Comparison of ENCODE assay signal across 10 mouse cellular contexts in the genomic region with DNA sequence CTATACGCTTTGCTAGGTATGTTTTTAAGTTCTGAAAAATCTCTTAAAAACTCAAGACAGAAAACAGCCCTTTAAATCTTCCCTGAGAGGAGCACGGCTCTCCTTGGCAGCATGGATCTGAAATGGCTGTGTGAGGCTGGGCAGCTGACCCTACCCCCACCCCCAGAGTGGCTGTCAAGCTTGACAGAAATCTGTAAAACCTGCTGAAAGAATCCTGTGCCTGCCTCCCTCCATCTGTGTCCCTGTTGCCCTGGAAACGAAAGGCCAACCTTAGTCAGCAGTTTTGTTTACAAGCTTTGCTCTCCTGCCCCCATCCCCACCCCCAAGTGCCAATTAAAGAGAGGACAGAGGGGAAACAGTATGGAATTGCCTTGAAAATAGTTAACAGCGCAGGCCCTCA. TPM values are rescaled to one million over a fixed set of nuclear protein-coding genes. Genes with fewer than 3 reads are reported as not detected.
A peak's percentile ranks its signal among the peaks of the same experiment; 100 is the strongest.
DNase-seq lines count a peak whose midpoint lies in the region; ATAC-seq and TF ChIP-seq lines count a peak whose summit lies in the region.
"Had no signal": no experiment of that assay in that cellular context is flagged by ENCODE, and none has a peak within 500 bp of the region (broad histone marks: within the 10 kb centered on the region; RNA-seq: fewer than 3 reads in every experiment).

No protein-coding gene starts in this region.

- no peak for ATAC-seq in Patski
- peak; percentile 63 for ATAC-seq in forebrain, postnatal 0 days
- ATAC-seq in limb, embryonic 11.5 days (ENCODE audit: insufficient number of reproducible peaks, low FRiP score, low TSS enrichment, low read depth), result peak; percentile 54; the same call in 1 of the 2 replicates
- ATAC-seq: activated CD4-positive, CD25-positive, alpha-beta regulatory T cell, adult 4 months had no signal

- in situ Hi-C loops in CH12.LX (cut with MboI; ENCODE audit: low pct_ligation_motif_present, low pct_unique_long_range_greater_than_20kb, low sequenced_read_pairs), result loop anchor here (5.0 to 25.0 kb wide), 2 partner anchors 105 to 340 kb away; a partner anchor contains a TSS
- in situ Hi-C loops in Patski (cut with MboI; ENCODE audit: low pct_unique_long_range_greater_than_20kb), result loop anchor here (5.0 to 25.0 kb wide), 2 partner anchors 95 to 640 kb away; no protein-coding TSS in a partner anchor

- TF ChIP-seq EP300 in CH12.LX (IDR thresholded peaks at IDR 0.05; ENCODE audit: low read length), result no peak

- no peak for TF ChIP-seq RAD21 in CH12.LX (IDR thresholded peaks at IDR 0.05; ENCODE audit: low read depth, low read length)

- whole genome bisulfite sequencing in forebrain, postnatal 0 days, result 28% methylated on average over 4 of the region's 4 CpGs
- 42% methylated on average over 4 of the region's 4 CpGs for WGBS in limb, embryonic 11.5 days

- H3K9ac ChIP-seq in CH12.LX (ENCODE audit: insufficient read depth, low read depth), result no peak overlapping the region
- no peak overlapping the region for H3K9ac ChIP-seq in forebrain, postnatal 0 days
- no peak overlapping the region for H3K9ac ChIP-seq in limb, embryonic 11.5 days (ENCODE audit: low read length)

- POLR2A ChIA-PET in Patski (lab: Charles Lee), result interaction anchor here (0.9 to 4.8 kb wide), 4 partner anchors 12 to 102 kb away, joined by 3 to 45 read pairs (median 3); a partner anchor contains a TSS

- H3K27me3 ChIP-seq in CH12.LX (replicated peaks) (no peaks in the 10 kb centered on the region), Patski (no peaks in the 10 kb centered on the region)
- no peaks in the 10 kb centered on the region for H3K27me3 ChIP-seq in forebrain, postnatal 0 days (ENCODE audit: insufficient read depth, low read length)
- H3K27me3 ChIP-seq in limb, embryonic 11.5 days (ENCODE audit: control insufficient read depth, insufficient read depth, low read length), result no peaks in the 10 kb centered on the region

- H3K4me2 ChIP-seq in CH12.LX (ENCODE audit: insufficient read depth, low read depth, poor library complexity, severe bottlenecking), result no peak overlapping the region
- no peak overlapping the region for H3K4me2 ChIP-seq in forebrain, postnatal 0 days (ENCODE audit: low read depth)
- no peak overlapping the region for H3K4me2 ChIP-seq in limb, embryonic 11.5 days (ENCODE audit: low read depth, severe bottlenecking)
- H3K4me2 ChIP-seq: liver, embryonic 11.5 days had no signal

- H3K4me3 ChIP-seq in CH12.LX (replicated peaks in 1 of 3; ENCODE audit: low read depth in 2 of 3, low read length in 2 of 3, poor library complexity in 1 of 3), result no peak overlapping the region
- no peak overlapping the region for H3K4me3 ChIP-seq in forebrain, postnatal 0 days (ENCODE audit: low read depth, low read length)
- no peak overlapping the region for H3K4me3 ChIP-seq in limb, embryonic 11.5 days (ENCODE audit: low read depth, low read length)

- H3K36me3 ChIP-seq in CH12.LX (replicated peaks in 1 of 2; ENCODE audit: control insufficient read depth in 1 of 2, insufficient read depth in 1 of 2, low read length in 1 of 2), result peaks cover 10 to 50% of the 10 kb centered on the region in 2 experiments
- no peaks in the 10 kb centered on the region for H3K36me3 ChIP-seq in forebrain, postnatal 0 days (ENCODE audit: insufficient read depth)
- no peaks in the 10 kb centered on the region for H3K36me3 ChIP-seq in limb, embryonic 11.5 days (ENCODE audit: control insufficient read depth, insufficient read depth, low read length)

- no peak for TF ChIP-seq POLR2A in CH12.LX (IDR thresholded peaks at IDR 0.05; ENCODE audit: low read depth, low read length)

- dilution Hi-C loops in CH12.LX (cut with MboI; ENCODE audit: extremely low pct_ligation_motif_present, extremely low pct_unique_long_range_greater_than_20kb, low sequenced_read_pairs), result no loop called here

- no peaks in the 10 kb centered on the region for H3K79me2 ChIP-seq in CH12.LX (replicated peaks; ENCODE audit: control insufficient read depth, extremely low read depth, insufficient read depth, poor library complexity, severe bottlenecking)

- no peaks in the 10 kb centered on the region for H3K9me3 ChIP-seq in CH12.LX (replicated peaks; ENCODE audit: low read length)
- H3K9me3 ChIP-seq in forebrain, postnatal 0 days (ENCODE audit: low read length), result no peaks in the 10 kb centered on the region
- no peaks in the 10 kb centered on the region for H3K9me3 ChIP-seq in limb, embryonic 11.5 days (ENCODE audit: control insufficient read depth, low read length)

- CTCF ChIA-PET in Patski (lab: Charles Lee), result interaction anchor here (0.8 to 4.6 kb wide), 2 partner anchors 28 to 102 kb away, joined by 3 to 72 read pairs; a partner anchor contains a TSS

- H3K27ac ChIP-seq in CH12.LX (ENCODE audit: insufficient read depth, low read depth), result no peak overlapping the region
- no peak overlapping the region for H3K27ac ChIP-seq in forebrain, postnatal 0 days (ENCODE audit: low read depth, low read length)
- no peak overlapping the region for H3K27ac ChIP-seq in limb, embryonic 11.5 days (replicated peaks; ENCODE audit: low read depth, low read length)

- DNase-seq in CH12.LX (ENCODE audit: extremely low read depth) (peak; percentile 15), Patski (ENCODE audit: low read depth, low spot score) (peak; percentile 20)
- DNase-seq in forebrain, postnatal 0 days, result peak; percentile 23
- peak; percentile 68 for DNase-seq in limb, embryonic 11.5 days (ENCODE audit: low spot score)
- no peak for DNase-seq in frontal cortex, postnatal 36 days (ENCODE audit: low spot score in 2 of 2)
- no peak for DNase-seq in urinary bladder, adult 2 months (ENCODE audit: low spot score)
- no peak for DNase-seq in urinary bladder, postnatal 25 days (ENCODE audit: low spot score)
- DNase-seq in thymus, adult 18-20 months, result no peak

- TF ChIP-seq CTCF in CH12.LX (conservative IDR thresholded peaks at IDR 0.05 in 1 of 2, IDR thresholded peaks at IDR 0.05 in 1 of 2; ENCODE audit: low read depth in 2 of 2, low read length in 2 of 2), result no peak
- no peak for TF ChIP-seq CTCF in Patski (IDR thresholded peaks at IDR 0.05)
- no peak for TF ChIP-seq CTCF in forebrain, postnatal 0 days (IDR thresholded peaks at IDR 0.05; ENCODE audit: low read depth)

- peaks cover 0 to 35% of the 10 kb centered on the region in 2 experiments; a peak in 2 of 4 replicates for H3K4me1 ChIP-seq in CH12.LX (ENCODE audit: control insufficient read depth in 1 of 2, insufficient read depth in 2 of 2)
- H3K4me1 ChIP-seq in forebrain, postnatal 0 days (ENCODE audit: insufficient read depth), result peaks cover 17% of the 10 kb centered on the region; the same call in 1 of the 2 replicates
- peaks cover 20% of the 10 kb centered on the region for H3K4me1 ChIP-seq in limb, embryonic 11.5 days (ENCODE audit: control insufficient read depth, insufficient read depth, low read length)

TF ChIP-seq in CH12.LX, 34 proteins besides CTCF, POLR2A, EP300 and RAD21:
- TF ChIP-seq NRF1 (IDR thresholded peaks at IDR 0.05; ENCODE audit: low read depth, low read length) (no peak), MEF2A (IDR thresholded peaks at IDR 0.05; ENCODE audit: borderline replicate concordance, low read depth, low read length) (no peak), ELF1 (IDR thresholded peaks at IDR 0.05; ENCODE audit: low read depth, low read length) (no peak), JUND (conservative IDR thresholded peaks at IDR 0.05; ENCODE audit: low read depth, low read length) (no peak), CHD1 (IDR thresholded peaks at IDR 0.05; ENCODE audit: low read depth, low read length) (no peak), E2F4 (IDR thresholded peaks at IDR 0.05; ENCODE audit: insufficient replicate concordance, low read depth, low read length) (no peak), CHD2 (IDR thresholded peaks at IDR 0.05; ENCODE audit: low read length) (no peak)

RNA-seq across cellular contexts. Expression of a gene that starts 47.3 kb away (rescaled TPM):
- total RNA-seq in CH12.LX (2012; rRNA removed) (not detected in 2 replicates), CH12.LX (2014; rRNA removed) (not detected in 2 replicates)
- polyA plus RNA-seq in CH12.LX (2012; ENCODE audit: insufficient read length, low read depth) (not detected in 2 replicates), Patski (2021) (0.06 TPM)
- total RNA-seq in forebrain, postnatal 0 days (2014; rRNA removed), result 0.23 TPM in 1 of 2 replicates, not detected in the other
- 0.09 TPM in 1 of 2 replicates, not detected in the other for polyA plus RNA-seq in forebrain, postnatal 0 days (2015; fragmentation: Nextera tagmentation; extraction: Ambion mirVana)
- 0.24 TPM in 1 of 2 replicates, not detected in the other for polyA plus RNA-seq in limb, embryonic 11.5 days (2014; fragmentation: Nextera tagmentation; extraction: Ambion mirVana)
- polyA plus RNA-seq in urinary bladder, adult 2 months (2012; rRNA removed), result 0.17 and 0.27 TPM in 2 replicates
- polyA plus RNA-seq: activated CD4-positive, CD25-positive, alpha-beta regulatory T cell, adult 4 months had no signal

Comparison
In these comparisons a context has a peak if more than half of its experiments do, and no peak if none do; other contexts are left out.
1. DNase-seq: peak in CH12.LX (single experiment), Patski (single experiment), forebrain, postnatal 0 days (single experiment) and limb, embryonic 11.5 days (single experiment); none in frontal cortex, postnatal 36 days (0 of 2), urinary bladder, adult 2 months (single experiment), urinary bladder, postnatal 25 days (single experiment) and thymus, adult 18-20 months (0 of 2).